Mouse (Mus musculus): ENCODE data around the gene Pou3f3.

DNA sequence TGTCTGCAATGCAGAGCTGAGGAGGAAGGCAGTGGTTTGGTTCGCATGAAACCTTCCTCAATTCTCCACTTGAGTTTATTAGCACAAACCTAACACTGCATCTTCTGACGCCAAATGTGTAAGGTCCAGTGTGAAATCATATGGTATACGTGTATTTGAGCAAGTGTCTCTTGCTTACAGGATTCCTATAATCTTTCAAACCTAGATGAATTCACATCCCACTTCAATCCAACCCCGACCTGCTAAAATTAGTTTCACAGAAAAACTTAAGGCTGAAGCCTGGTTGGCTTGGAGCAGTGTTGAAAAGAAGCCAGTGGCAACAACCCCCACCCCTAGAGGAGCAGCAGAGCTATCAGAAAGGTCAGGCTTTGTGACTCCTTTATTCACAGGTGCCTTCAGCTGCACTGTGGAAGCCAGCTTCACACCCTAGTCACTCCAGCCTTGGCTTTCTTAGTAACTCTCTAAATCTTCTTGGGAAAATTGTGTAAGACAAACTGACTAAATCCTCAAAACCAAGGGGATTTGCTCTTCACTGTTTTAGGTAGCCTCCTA, 5.5 kb upstream of the Pou3f3 start:
- TF ChIP-seq CTCF (IDR thresholded peaks at IDR 0.05; ENCODE audit: low read depth) (no peak), EP300 (IDR thresholded peaks at IDR 0.05; ENCODE audit: low read depth) (no peak)
